Mouse (Mus musculus): ENCODE results near the gene Spred3. TPM values are rescaled to one million over a fixed set of nuclear protein-coding genes. Genes with fewer than 3 reads are reported as not detected.

The Spred3 gene
- total and polyA plus RNA-seq, 3 experiments, result 0.21 to 1.3 (median 0.44) TPM

DNA sequence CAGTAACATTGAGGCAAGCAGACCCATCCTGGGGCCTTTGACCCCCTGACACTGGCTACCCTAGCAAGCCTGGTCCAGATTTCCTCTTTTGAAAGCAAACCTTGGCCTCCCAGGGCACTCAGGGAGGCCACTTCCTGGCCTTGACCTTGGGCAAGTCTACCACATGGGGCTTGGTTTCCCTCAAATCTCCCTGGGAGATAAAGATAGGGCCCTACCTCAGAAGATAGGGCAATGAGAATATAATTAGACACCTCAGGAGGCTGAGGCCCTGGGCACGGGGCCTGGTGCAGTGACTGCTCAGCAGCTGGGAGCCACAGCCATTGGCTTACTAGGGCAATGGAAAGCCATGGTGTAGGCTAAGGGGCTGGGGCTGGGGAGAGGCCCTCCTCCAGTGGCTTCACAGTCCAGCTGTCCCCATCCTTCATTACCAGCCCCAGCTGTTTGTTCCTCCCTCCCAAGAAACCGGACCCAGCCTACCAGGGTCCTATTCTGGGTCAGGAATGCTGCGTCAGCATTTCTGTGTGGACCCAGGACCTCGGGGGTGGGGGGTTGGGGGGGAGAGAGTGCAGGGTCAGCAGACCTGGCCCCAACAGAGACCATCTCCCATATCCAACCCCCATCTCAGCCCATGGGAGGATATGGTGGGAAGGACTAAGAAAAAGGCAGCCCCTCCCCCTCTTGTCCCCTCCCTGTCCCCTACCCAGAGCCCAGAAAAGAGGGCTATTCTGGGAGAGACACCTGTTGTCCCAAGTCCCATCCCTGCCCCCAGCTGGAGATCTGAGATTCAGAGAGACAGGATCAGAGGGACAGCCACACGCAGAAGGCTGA lies 46.5 kb downstream of the Spred3 start:
- no peaks in the 10 kb centered on the region for H3K36me3 ChIP-seq (replicated peaks)
- peaks cover 26% of the 10 kb centered on the region for H3K27me3 ChIP-seq (ENCODE audit: insufficient read depth, low read length)
- no peaks in the 10 kb centered on the region for H3K9me3 ChIP-seq (replicated peaks)
- no peak for TF ChIP-seq GATA1 (IDR thresholded peaks at IDR 0.05; ENCODE audit: borderline replicate concordance, low read length)
- TF ChIP-seq POLR2AphosphoS5 (IDR thresholded peaks at IDR 0.05; ENCODE audit: insufficient replicate concordance, low read depth, low read length), result no peak
- no peak for TF ChIP-seq CTCF (IDR thresholded peaks at IDR 0.05; ENCODE audit: low read depth, low read length)
- TF ChIP-seq TAL1 (conservative IDR thresholded peaks at IDR 0.05; ENCODE audit: low read depth, low read length), result no peak
- TF ChIP-seq GATA2 (IDR thresholded peaks at IDR 0.05; ENCODE audit: borderline replicate concordance, low read depth, low read length), result no peak
- H3K4me3 ChIP-seq (ENCODE audit: low read depth, low read length), result no peak overlapping the region
- peaks cover 19% of the 10 kb centered on the region for H3K4me1 ChIP-seq (ENCODE audit: insufficient read depth, low read depth, low read length)
- DNase-seq (ENCODE audit: low spot score) (no peak), ATAC-seq (ENCODE audit: extremely low read depth, insufficient number of reproducible peaks, low FRiP score, poor library complexity, severe bottlenecking) (no peak)

DNA sequence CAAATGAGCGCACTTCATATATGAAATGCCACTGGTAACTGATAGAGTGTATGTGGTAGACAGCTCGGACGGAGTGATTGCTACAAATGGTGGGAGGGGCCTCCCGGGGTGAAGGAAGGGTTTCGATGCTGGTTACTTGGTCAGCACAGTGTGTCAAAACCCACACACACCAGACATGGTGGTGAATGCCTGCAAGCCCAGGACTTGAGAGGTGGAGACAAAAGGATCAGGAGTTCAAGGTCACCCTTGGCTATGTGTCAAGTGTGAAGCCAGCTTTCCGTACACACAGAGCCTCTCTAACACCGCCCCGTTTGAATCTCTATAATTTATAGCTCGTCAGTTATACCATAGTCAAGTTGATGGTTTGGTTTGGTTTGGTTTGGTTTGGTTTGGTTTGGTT lies 47.4 kb downstream of the Spred3 start:
- H3K4me3 ChIP-seq (ENCODE audit: low read depth, low read length), result no peak overlapping the region
- no peaks in the 10 kb centered on the region for H3K9me3 ChIP-seq (replicated peaks)
- no peak for DNase-seq (ENCODE audit: low spot score)
- no peak for ATAC-seq (ENCODE audit: extremely low read depth, insufficient number of reproducible peaks, low FRiP score, poor library complexity, severe bottlenecking)
- H3K4me1 ChIP-seq (ENCODE audit: insufficient read depth, low read depth, low read length), result peaks cover 19% of the 10 kb centered on the region
- no peaks in the 10 kb centered on the region for H3K36me3 ChIP-seq (replicated peaks)
- no peak for TF ChIP-seq TAL1 (conservative IDR thresholded peaks at IDR 0.05; ENCODE audit: low read depth, low read length)
- TF ChIP-seq GATA1 (IDR thresholded peaks at IDR 0.05; ENCODE audit: borderline replicate concordance, low read length), result no peak
- no peak for TF ChIP-seq CTCF (IDR thresholded peaks at IDR 0.05; ENCODE audit: low read depth, low read length)
- no peak for TF ChIP-seq POLR2AphosphoS5 (IDR thresholded peaks at IDR 0.05; ENCODE audit: insufficient replicate concordance, low read depth, low read length)
- peaks cover 34% of the 10 kb centered on the region for H3K27me3 ChIP-seq (ENCODE audit: insufficient read depth, low read length)

DNA sequence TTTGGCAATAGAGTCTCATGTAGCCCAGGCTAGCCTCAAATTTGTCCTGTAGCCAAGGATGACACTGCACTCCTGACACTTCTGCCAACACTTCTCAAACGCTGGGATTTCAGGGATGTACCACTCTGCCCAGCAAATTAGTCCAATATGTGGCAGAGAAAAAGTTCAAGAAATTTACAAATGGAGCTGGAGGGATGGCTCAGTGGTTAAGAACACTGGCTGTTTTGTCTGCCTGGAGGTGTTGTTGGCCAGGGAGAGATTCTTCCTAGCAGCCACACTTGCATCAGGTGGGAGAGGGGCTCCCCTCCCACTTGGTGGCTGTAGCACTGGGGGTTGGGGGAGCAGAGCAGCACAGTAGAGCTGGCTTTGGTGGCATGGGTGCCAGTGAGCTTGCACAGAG lies 50.7 kb downstream of the Spred3 start:
- Histone ChIP-seq H3K9me3 (replicated peaks) (no peaks in the 10 kb centered on the region), H3K27me3 (ENCODE audit: insufficient read depth, low read length) (peaks cover 31% of the 10 kb centered on the region), H3K4me1 (ENCODE audit: insufficient read depth, low read depth, low read length) (peaks cover 3% of the 10 kb centered on the region), H3K4me3 (ENCODE audit: low read depth, low read length) (no peak overlapping the region), H3K36me3 (replicated peaks) (no peaks in the 10 kb centered on the region)
- TF ChIP-seq TAL1 (conservative IDR thresholded peaks at IDR 0.05; ENCODE audit: low read depth, low read length) (no peak), GATA2 (IDR thresholded peaks at IDR 0.05; ENCODE audit: borderline replicate concordance, low read depth, low read length) (no peak), GATA1 (IDR thresholded peaks at IDR 0.05; ENCODE audit: borderline replicate concordance, low read length) (no peak), POLR2AphosphoS5 (IDR thresholded peaks at IDR 0.05; ENCODE audit: insufficient replicate concordance, low read depth, low read length) (no peak), CTCF (IDR thresholded peaks at IDR 0.05; ENCODE audit: low read depth, low read length) (no peak)
- DNase-seq (ENCODE audit: low spot score) (no peak), ATAC-seq (ENCODE audit: extremely low read depth, insufficient number of reproducible peaks, low FRiP score, poor library complexity, severe bottlenecking) (no peak)

DNA sequence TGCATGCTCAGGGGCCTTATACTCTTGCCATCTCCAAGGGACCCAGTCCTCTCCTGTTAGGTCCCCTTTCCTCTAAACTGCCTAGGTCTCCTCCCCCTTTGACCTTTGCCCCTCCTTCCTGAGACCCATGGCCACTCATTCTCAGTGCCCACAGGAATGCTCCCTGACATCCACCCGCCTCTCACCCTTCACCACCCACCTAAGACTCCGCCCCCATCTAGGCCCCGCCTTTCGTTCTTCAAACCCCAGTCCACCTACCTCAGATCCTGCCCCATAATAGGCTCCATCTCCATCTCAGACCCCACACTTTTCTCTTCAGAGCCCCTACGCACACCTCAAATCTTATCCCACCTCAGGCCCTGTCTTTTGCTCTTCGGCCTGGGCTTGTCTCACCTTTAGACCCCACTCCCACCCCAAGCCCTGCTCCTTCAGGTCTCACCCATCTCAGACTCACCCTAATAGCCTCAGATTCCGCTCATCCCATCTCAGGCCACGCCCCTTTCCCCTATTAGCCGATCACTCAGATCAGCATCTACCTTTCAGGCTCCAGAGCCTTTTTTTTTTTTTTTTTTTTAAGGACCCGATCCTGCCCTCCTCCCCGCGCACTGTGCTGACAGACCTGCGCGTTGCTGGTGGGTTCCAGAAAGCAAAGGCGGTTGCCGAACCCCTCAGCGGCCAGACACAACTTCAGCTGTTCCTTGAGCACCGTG lies 51.9 kb downstream of the Spred3 start:
- TF ChIP-seq GATA1 (IDR thresholded peaks at IDR 0.05; ENCODE audit: borderline replicate concordance, low read length) (no peak), POLR2AphosphoS5 (IDR thresholded peaks at IDR 0.05; ENCODE audit: insufficient replicate concordance, low read depth, low read length) (no peak), TAL1 (conservative IDR thresholded peaks at IDR 0.05; ENCODE audit: low read depth, low read length) (no peak), GATA2 (IDR thresholded peaks at IDR 0.05; ENCODE audit: borderline replicate concordance, low read depth, low read length) (no peak), CTCF (IDR thresholded peaks at IDR 0.05; ENCODE audit: low read depth, low read length) (no peak)
- ATAC-seq (ENCODE audit: extremely low read depth, insufficient number of reproducible peaks, low FRiP score, poor library complexity, severe bottlenecking) (no peak), DNase-seq (ENCODE audit: low spot score) (no peak)
- H3K27me3 ChIP-seq (ENCODE audit: insufficient read depth, low read length), result peaks cover 23% of the 10 kb centered on the region
- no peak overlapping the region for H3K4me3 ChIP-seq (ENCODE audit: low read depth, low read length)
- H3K9me3 ChIP-seq (replicated peaks), result no peaks in the 10 kb centered on the region
- H3K36me3 ChIP-seq (replicated peaks), result no peaks in the 10 kb centered on the region
- no peaks in the 10 kb centered on the region for H3K4me1 ChIP-seq (ENCODE audit: insufficient read depth, low read depth, low read length)

DNA sequence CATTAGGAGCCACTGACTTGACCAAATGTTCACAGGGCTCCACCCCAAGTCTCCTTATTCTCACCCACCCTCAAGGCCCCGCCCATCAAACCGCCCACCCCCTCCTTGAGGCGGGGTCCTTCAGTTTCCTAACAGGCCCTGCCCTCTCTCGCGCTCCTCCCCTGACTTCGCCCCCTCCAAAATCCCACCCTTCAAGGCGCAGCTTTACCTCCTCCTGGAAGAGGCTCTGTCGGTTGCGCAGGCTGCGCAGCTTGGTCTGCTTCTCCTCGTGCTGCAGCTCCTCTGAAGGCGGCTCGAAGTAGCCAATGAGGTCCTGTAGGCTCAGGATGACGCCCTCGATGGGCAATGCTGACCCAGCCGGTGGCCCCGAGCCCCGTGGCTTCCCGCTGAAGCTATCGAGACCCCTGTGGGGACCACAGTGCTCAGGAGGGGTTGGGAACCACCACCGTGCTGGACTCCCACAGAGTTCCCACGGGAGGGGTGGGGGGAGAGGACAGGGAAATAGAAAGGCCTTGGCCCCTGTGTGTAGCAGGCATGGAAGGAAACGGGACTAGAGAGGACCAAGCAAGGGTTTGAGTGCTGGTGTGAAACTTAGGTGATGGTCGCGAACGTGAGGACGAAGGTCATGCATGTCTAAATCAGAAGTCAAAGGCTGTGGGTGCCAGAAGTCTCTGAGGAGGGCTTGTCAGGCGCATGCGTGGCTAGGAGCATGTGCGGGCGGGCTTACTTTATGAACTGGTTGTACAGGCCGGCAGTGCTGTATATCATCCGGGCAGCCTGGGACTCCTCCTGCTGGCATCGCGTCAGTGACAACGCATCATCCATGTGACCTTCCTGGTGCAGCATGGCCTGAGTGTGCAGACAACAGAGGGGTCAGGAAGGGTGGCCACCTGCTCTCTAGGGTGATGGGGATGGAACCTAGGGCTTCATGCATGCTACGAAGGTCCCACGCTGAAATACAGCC lies 60.9 kb downstream of the Spred3 start:
- no peak for TF ChIP-seq GATA2 (IDR thresholded peaks at IDR 0.05; ENCODE audit: borderline replicate concordance, low read depth, low read length)
- TF ChIP-seq GATA1 (IDR thresholded peaks at IDR 0.05; ENCODE audit: borderline replicate concordance, low read length), result no peak
- no peak for TF ChIP-seq TAL1 (conservative IDR thresholded peaks at IDR 0.05; ENCODE audit: low read depth, low read length)
- TF ChIP-seq CTCF (IDR thresholded peaks at IDR 0.05; ENCODE audit: low read depth, low read length), result no peak
- Histone ChIP-seq H3K4me3 (ENCODE audit: low read depth, low read length) (no peak overlapping the region), H3K36me3 (replicated peaks) (no peaks in the 10 kb centered on the region), H3K4me1 (ENCODE audit: insufficient read depth, low read depth, low read length) (no peaks in the 10 kb centered on the region), H3K9me3 (replicated peaks) (no peaks in the 10 kb centered on the region), H3K27me3 (ENCODE audit: insufficient read depth, low read length) (peaks cover 9% of the 10 kb centered on the region)
- no peak for DNase-seq (ENCODE audit: low spot score)
- ATAC-seq (ENCODE audit: extremely low read depth, insufficient number of reproducible peaks, low FRiP score, poor library complexity, severe bottlenecking), result no peak

Other genes with a start within 250 kb of the Spred3 start
- 119 and 121 TPM in 2 replicates for gene Actn4, start 208.1 kb downstream of the Spred3 start, total RNA-seq (2014; fragmentation: Nextera tagmentation)
- gene Actn4, start 208.1 kb downstream of the Spred3 start, total RNA-seq (2017), result 28.1 and 30.3 TPM in 2 replicates
- 259 and 260 TPM in 2 replicates for gene Actn4, start 208.1 kb downstream of the Spred3 start, polyA plus RNA-seq (2012)
- 280 and 322 TPM in 2 replicates for gene Eif3k, start 188.5 kb downstream of the Spred3 start, total RNA-seq (2014; fragmentation: Nextera tagmentation)
- gene Eif3k, start 188.5 kb downstream of the Spred3 start, total RNA-seq (2017), result 377 and 459 TPM in 2 replicates
- 91.7 and 199 TPM in 2 replicates for gene Eif3k, start 188.5 kb downstream of the Spred3 start, polyA plus RNA-seq (2012)
- 9.6 and 15.9 TPM in 2 replicates for gene Map4k1, start 188.4 kb downstream of the Spred3 start, total RNA-seq (2014; fragmentation: Nextera tagmentation)
- gene Map4k1, start 188.4 kb downstream of the Spred3 start, total RNA-seq (2017), result 9.1 and 16.1 TPM in 2 replicates
- gene Map4k1, start 188.4 kb downstream of the Spred3 start, polyA plus RNA-seq (2012), result 58.0 and 67.4 TPM in 2 replicates
- 0.30 and 0.73 TPM in 2 replicates for gene Ryr1, start 45.2 kb downstream of the Spred3 start, total RNA-seq (2014; fragmentation: Nextera tagmentation)
- gene Ryr1, start 45.2 kb downstream of the Spred3 start, total RNA-seq (2017), result 0.17 and 0.38 TPM in 2 replicates
- under 0.01 TPM in 2 replicates for gene Ryr1, start 45.2 kb downstream of the Spred3 start, polyA plus RNA-seq (2012)
- gene Rasgrp4, start 35.6 kb downstream of the Spred3 start, total RNA-seq (2014; fragmentation: Nextera tagmentation), result 4.3 and 5.8 TPM in 2 replicates
- gene Rasgrp4, start 35.6 kb downstream of the Spred3 start, total RNA-seq (2017), result 8.2 and 8.6 TPM in 2 replicates
- 3.0 and 4.3 TPM in 2 replicates for gene Rasgrp4, start 35.6 kb downstream of the Spred3 start, polyA plus RNA-seq (2012)
- gene Fam98c, start 14.2 kb downstream of the Spred3 start, total RNA-seq (2014; fragmentation: Nextera tagmentation), result 29.6 and 33.9 TPM in 2 replicates
- 21.9 and 26.0 TPM in 2 replicates for gene Fam98c, start 14.2 kb downstream of the Spred3 start, total RNA-seq (2017)
- gene Fam98c, start 14.2 kb downstream of the Spred3 start, polyA plus RNA-seq (2012), result 70.4 and 73.8 TPM in 2 replicates
- gene Ggn, start 201 bp downstream of the Spred3 start, total RNA-seq (2014; fragmentation: Nextera tagmentation), result not detected in 2 replicates
- 0.22 TPM in 1 of 2 replicates, not detected in the other for gene Ggn, start 201 bp downstream of the Spred3 start, total RNA-seq (2017)
- gene Ggn, start 201 bp downstream of the Spred3 start, polyA plus RNA-seq (2012), result 0.21 and 0.36 TPM in 2 replicates
- gene Psmd8, start 10.3 kb upstream of the Spred3 start, total RNA-seq (2014; fragmentation: Nextera tagmentation), result 157 TPM in 2 replicates
- 187 and 209 TPM in 2 replicates for gene Psmd8, start 10.3 kb upstream of the Spred3 start, total RNA-seq (2017)
- 103 and 111 TPM in 2 replicates for gene Psmd8, start 10.3 kb upstream of the Spred3 start, polyA plus RNA-seq (2012)
- 3.0 and 12.0 TPM in 2 replicates for gene Catsperg1, start 43.6 kb upstream of the Spred3 start, total RNA-seq (2014; fragmentation: Nextera tagmentation)
- 1.5 and 2.1 TPM in 2 replicates for gene Catsperg1, start 43.6 kb upstream of the Spred3 start, total RNA-seq (2017)
- gene Catsperg1, start 43.6 kb upstream of the Spred3 start, polyA plus RNA-seq (2012), result 0.04 and 0.06 TPM in 2 replicates
- gene Kcnk6, start 62.1 kb upstream of the Spred3 start, total RNA-seq (2014; fragmentation: Nextera tagmentation), result not detected in 2 replicates
- 0.12 TPM in 1 of 2 replicates, not detected in the other for gene Kcnk6, start 62.1 kb upstream of the Spred3 start, total RNA-seq (2017)
- gene Kcnk6, start 62.1 kb upstream of the Spred3 start, polyA plus RNA-seq (2012), result not detected in 2 replicates
- 114 and 133 TPM in 2 replicates for gene Yif1b, start 67.9 kb upstream of the Spred3 start, total RNA-seq (2014; fragmentation: Nextera tagmentation)
- 27.8 and 31.3 TPM in 2 replicates for gene Yif1b, start 67.9 kb upstream of the Spred3 start, total RNA-seq (2017)
- 228 and 275 TPM in 2 replicates for gene Yif1b, start 67.9 kb upstream of the Spred3 start, polyA plus RNA-seq (2012)
- not detected in 2 replicates for gene 2200002D01Rik, start 78.1 kb upstream of the Spred3 start, total RNA-seq (2014; fragmentation: Nextera tagmentation)
- 0.12 and 0.22 TPM in 2 replicates for gene 2200002D01Rik, start 78.1 kb upstream of the Spred3 start, total RNA-seq (2017)
- gene 2200002D01Rik, start 78.1 kb upstream of the Spred3 start, polyA plus RNA-seq (2012), result not detected in 2 replicates
- gene Spint2, start 111.5 kb upstream of the Spred3 start, total RNA-seq (2014; fragmentation: Nextera tagmentation), result 24.4 and 33.4 TPM in 2 replicates
- gene Spint2, start 111.5 kb upstream of the Spred3 start, total RNA-seq (2017), result 19.3 and 21.4 TPM in 2 replicates
- 102 and 138 TPM in 2 replicates for gene Spint2, start 111.5 kb upstream of the Spred3 start, polyA plus RNA-seq (2012)
- gene Ppp1r14a, start 118.9 kb upstream of the Spred3 start, total RNA-seq (2014; fragmentation: Nextera tagmentation), result not detected in 2 replicates
- not detected in 2 replicates for gene Ppp1r14a, start 118.9 kb upstream of the Spred3 start, total RNA-seq (2017)
- 0.23 and 0.28 TPM in 2 replicates for gene Ppp1r14a, start 118.9 kb upstream of the Spred3 start, polyA plus RNA-seq (2012)
- 21.8 and 23.8 TPM in 2 replicates for gene Dpf1, start 133.5 kb upstream of the Spred3 start, total RNA-seq (2014; fragmentation: Nextera tagmentation)
- 6.8 and 9.4 TPM in 2 replicates for gene Dpf1, start 133.5 kb upstream of the Spred3 start, total RNA-seq (2017)
- gene Dpf1, start 133.5 kb upstream of the Spred3 start, polyA plus RNA-seq (2012), result 47.4 and 50.3 TPM in 2 replicates

All from G1E (cell line).